Mouse (Mus musculus) urinary bladder, postnatal 36 days (tissue): Measurements from ENCODE around the gene Fut8.
"Not testable (repeated sequence)": the region's sequence is repeated elsewhere in the genome, so short reads cannot be mapped to it uniquely, and the experiment has no call there.

Experiments
- DNase-seq, 2 experiments: peaks; one replicate each; pipeline ENCODE4 v3.0.0; 2022; ENCODE audit warnings: low spot score in 2 of 2, mixed read lengths in 1 of 2

The Fut8 gene

DNA sequence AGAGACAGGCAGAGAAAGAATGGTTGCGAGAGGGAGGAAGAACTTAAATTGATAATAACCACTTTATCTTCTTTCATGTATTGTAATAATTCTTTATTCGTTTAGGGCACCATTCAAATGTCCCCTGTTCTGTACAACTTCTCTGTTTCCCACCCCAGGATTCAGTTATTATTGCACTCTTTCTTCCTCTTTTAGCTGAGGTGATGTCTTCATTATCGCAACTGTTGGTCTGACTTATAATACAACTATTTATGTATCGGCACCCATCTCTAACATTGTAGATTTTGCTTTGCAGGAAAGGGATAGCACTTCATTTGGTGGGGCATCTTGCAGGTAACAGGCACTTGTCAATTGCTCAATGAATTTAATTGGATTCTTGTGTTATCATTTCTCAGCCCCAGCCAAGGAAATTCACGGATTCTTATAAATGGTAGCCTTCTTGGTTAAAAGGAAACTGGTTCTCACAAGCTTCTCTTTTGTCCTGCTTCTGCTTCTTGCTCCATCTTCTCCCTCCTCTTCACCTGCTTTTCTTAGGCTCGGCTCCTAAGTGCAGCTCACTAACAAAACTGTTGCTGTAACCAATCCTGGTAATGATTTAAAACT is 15.6 kb upstream of the Fut8 start:
- DNase-seq: no peak

- DNase-seq: peak; percentile 10 to 21
Observed at GRCm38 (mm10) chr12:77223595-77223994, 14.3 kb upstream of the Fut8 start.

DNA sequence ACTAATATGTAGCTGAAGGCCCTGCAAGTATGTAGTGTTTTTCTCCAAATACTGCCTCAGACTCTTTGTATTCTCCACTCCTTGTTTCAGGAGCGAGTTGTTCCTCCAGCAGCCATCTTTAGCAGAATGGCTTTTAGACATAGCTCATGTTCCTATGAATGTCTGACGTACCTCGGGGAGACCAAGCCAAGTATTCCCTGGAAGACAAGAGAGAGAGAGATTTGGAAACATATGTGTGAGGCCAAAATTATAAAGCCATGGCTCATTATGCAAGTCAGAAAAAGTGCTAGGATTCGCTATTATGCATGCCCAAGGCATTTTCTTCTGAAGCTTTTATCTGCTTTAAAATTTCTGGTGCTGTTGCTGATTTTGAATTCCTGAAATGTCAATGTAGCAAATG is 13.8 kb upstream of the Fut8 start:
- DNase-seq: no peak

- DNase-seq: no peak
Observed at GRCm38 (mm10) chr12:77224891-77225290, 13.0 kb upstream of the Fut8 start.

DNA sequence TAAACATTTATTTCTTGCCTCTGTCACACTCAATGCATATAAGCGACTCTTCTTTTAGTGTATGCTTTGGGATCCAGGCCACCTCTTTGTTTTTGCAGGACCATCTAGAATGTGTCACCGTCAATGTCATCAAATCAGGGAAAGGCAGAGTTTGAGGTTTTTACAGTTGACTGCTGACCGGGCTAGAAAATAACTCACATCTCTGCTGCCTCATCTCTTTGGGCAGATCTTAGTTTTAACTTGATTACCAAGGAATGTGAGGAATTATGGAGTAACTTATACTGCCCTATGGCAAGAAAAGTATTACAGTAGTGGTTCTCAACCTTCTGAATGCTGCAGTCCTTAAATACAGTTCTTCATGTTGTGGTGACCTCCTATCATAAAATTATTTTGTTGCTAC is 12.2 kb upstream of the Fut8 start:
- DNase-seq: no peak

- no peak for DNase-seq
Observed at GRCm38 (mm10) chr12:77235958-77236357, 2.0 kb upstream of the Fut8 start.

DNA sequence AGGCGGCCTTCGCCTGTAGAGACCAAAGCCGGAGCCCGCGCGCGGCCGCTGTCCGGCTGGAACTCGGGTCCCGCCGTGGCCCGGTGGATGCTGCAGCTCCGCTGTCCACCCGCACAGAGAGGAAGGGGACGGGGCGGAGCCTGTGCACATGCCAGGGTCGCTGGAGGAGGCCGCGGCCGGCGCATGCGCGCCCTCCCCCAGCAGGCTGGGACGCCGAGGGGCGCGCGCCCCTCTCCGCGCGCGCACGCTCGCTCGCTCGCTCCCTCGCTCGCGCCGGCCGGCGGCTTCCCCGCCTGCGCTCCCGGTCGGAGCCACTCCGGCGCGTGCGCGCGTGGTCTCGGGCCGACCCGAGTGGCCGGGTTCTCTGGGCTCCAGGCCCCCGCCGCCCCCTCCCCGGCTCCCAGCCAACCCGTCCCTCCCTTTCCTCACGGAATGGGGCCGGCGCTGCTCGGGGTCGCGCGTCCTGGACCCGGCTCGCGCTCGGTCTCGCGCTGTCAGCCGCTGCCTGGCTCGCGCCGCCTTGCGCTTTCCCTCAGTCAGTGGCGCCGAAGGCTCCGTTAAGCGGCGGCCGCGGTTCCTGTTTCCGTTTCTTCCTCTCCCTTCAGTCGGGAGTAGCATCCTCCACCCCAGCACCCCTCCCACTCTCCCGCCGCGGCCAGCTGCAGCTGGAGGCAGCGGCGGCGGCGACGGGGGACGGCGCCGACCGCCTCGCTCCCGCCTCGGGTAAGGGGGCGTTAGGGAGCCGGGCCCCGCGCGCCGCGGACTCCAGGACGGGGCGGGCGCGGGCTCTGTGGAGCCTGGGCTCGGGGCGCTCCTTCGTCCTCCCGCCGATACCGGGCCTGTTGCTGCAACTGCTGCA is 835 bp downstream of the Fut8 start:
- peak; percentile 79 to 89 for DNase-seq

DNA sequence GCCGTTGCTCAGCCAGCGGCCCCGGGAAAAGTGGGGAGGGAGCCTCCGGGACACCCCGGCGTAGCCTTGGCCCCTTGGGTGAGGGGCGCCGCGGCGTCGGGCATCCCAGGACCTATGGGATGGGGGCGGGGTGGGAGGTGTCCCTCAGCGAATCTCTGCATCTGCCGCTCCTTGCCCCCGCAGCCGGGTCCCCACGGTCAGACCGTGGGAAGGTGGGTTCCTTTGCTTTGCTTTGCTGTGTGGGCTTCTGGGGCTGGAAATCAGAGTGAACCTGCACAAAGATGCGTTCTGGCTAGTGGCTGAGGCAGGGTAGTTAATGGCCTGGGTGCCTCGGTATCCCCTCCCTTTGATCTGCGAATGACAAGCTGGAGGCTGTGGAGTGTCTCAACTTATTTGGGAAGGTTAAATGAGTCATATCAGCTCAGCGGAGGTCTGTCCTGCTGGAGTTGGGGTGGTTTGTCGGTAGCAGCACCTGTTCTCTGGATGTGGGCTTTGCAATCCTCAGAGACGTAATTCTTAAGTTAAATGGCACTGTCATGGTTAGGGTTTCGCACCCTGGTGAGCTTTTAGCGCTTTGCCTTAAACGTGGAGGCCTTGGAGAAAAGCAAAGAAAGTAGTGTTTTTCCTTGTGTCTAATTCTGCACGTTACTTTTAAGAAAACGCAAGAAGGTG is 1.6 kb downstream of the Fut8 start:
- no peak for DNase-seq

DNA sequence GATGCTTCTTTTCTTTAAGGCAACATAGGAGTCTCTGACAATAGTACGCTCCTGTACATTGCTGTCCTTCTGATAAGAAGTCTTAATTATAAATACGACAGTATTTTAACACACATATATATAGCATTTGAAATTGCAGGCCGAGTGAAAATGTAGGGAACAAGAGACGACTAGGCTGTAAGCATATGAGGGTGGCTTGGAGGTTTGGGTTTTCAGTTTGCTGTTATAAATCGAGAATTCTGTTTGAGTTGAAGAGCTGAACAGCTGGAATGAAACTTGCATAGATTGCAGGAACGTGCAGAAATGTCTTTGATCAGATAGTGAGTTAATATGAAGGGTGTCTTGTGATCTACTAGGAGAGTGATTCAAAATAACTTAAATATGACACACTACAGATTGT is 2.4 kb downstream of the Fut8 start:
- DNase-seq: no peak

DNA sequence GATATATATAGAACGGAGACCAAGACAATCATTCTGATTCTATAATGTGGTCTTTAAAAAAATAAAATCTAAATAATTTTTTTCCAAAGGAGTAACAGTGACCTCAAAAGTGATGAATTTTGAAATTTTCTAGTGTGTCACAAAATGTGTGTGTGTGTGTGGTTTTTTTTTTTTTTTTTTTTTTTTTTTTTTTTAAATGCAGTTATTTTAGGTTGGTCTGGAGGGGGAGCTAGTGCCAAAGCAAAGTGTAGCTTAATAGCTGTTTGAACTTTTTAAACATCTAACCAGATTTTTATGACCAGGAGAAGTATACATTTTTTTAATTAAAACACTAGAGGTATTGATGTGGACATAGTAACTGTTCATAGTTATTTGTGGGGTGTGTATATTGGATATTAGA is 2.9 kb downstream of the Fut8 start:
- DNase-seq: no peak

DNA sequence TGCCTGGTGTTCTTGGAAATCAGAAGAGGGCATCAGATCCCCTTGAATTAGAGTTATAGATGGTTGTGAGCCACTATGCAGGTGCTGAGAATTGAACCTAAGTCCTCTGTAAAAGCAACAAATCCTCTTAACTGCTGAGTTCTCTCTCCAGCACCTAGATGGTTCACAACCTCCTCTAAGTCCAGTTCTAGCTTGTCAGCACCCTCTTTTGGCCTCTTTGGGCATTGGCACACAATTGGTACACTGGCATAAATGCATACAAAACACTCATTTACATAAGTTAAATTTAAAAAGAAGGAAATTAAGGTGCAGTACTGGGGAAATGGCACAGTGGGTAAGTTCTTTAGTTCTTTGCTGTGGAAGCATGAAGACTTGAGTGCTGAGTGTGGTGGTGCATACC is 24.7 kb downstream of the Fut8 start:
- no peak for DNase-seq

GRCm38 (mm10) chr12:77263816-77264215 is 25.9 kb downstream of the Fut8 start:
- DNase-seq: no peak

- DNase-seq: no peak
Observed at GRCm38 (mm10) chr12:77270694-77271093, 32.8 kb downstream of the Fut8 start.

GRCm38 (mm10) chr12:77288507-77288906 is 50.6 kb downstream of the Fut8 start:
- no peak for DNase-seq

DNA sequence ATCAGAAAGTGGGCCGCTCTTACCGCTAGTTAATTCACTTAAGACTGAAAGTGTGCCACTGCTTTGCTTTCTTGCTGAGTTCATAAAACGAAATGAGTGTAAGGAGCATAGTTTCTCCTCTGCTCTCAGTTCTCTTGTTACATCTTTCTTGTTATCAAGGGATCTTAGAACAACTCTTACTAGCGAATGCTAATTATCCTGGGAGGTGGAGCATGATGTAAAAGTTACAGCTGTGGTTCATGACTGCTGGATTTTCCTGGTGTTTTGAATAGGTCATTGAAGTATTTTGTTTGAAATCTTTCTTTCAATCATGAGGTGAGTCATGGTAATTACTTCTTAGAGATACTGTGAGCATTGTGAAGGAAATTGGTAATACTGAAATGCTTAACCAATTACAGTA is 53.1 kb downstream of the Fut8 start:
- no peak for DNase-seq

GRCm38 (mm10) chr12:77291864-77292263 is 53.9 kb downstream of the Fut8 start:
- not testable (repeated sequence) for DNase-seq

- DNase-seq: no peak
Observed at GRCm38 (mm10) chr12:77292375-77293258, 54.7 kb downstream of the Fut8 start.

DNA sequence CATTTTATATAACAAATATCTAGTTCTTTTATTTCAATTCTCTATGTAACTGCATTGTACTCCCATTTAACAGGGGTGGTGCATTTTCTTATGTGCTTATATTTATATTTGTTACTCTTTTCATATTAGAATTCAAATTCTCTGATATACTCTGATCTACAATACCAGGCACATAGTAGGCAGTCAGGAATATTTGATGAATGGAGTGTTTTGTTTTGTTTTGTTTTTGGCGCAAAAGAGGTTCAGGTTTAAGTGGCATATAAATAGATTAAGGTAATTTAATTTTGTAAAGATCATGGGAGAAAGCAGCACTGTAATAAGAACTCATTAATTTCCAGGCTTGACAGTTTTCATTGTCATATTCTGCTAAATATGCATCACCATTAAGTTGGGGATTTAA is 58.2 kb downstream of the Fut8 start:
- no peak for DNase-seq

GRCm38 (mm10) chr12:77297114-77297513 is 59.2 kb downstream of the Fut8 start:
- DNase-seq: no peak

- no peak for DNase-seq
Observed at GRCm38 (mm10) chr12:77297858-77298257, 59.9 kb downstream of the Fut8 start.

GRCm38 (mm10) chr12:77302011-77302410 is 64.1 kb downstream of the Fut8 start:
- no peak for DNase-seq

- DNase-seq: no peak
Observed at GRCm38 (mm10) chr12:77303367-77303766, 65.4 kb downstream of the Fut8 start.
